Mouse (Mus musculus): ENCODE measurements around the gene Igfn1. TPM values are rescaled to one million over a fixed set of nuclear protein-coding genes. Genes with fewer than 3 reads are reported as not detected.
A peak's percentile ranks its signal among the peaks of the same experiment; 100 is the strongest.

Gene Igfn1
- polyA plus RNA-seq, 1 experiment, result 7.1 TPM

GRCm38 (mm10) chr1:136014796-136015502, 8.8 kb upstream of the Igfn1 start:
- no peak overlapping the region for H3ac ChIP-seq (ENCODE audit: control insufficient read depth, insufficient read length)
- no peaks in the 10 kb centered on the region for H3K79me2 ChIP-seq (ENCODE audit: control insufficient read depth, insufficient read depth)
- H3K4me2 ChIP-seq (ENCODE audit: low read depth), result no peak overlapping the region
- H3K4me3 ChIP-seq, result no peak overlapping the region
- no peaks in the 10 kb centered on the region for H3K27me3 ChIP-seq (ENCODE audit: control insufficient read depth, insufficient read depth, insufficient read length)
- no peaks in the 10 kb centered on the region for H3K36me3 ChIP-seq (ENCODE audit: control insufficient read depth, insufficient read depth)
- TF ChIP-seq TCF12 (IDR thresholded peaks at IDR 0.05; ENCODE audit: insufficient read depth, poor library complexity, severe bottlenecking) (no peak), USF1 (IDR thresholded peaks at IDR 0.05; ENCODE audit: low read depth) (no peak)

GRCm38 (mm10) chr1:136013513-136013912, 7.4 kb upstream of the Igfn1 start:
- no peak for TF ChIP-seq POLR2AphosphoS2 (IDR thresholded peaks at IDR 0.05; ENCODE audit: insufficient read length, low read depth)
- no peak for TF ChIP-seq MYOG (IDR thresholded peaks at IDR 0.05; ENCODE audit: control insufficient read depth in 1 of 3, insufficient read depth in 1 of 3, insufficient read length in 2 of 3, low read depth in 2 of 3)
- no peak for TF ChIP-seq MAX (IDR thresholded peaks at IDR 0.05; ENCODE audit: low read depth)
- no peak for TF ChIP-seq REST (IDR thresholded peaks at IDR 0.05; ENCODE audit: insufficient read depth, insufficient read length)
- TF ChIP-seq SRF (IDR thresholded peaks at IDR 0.05; ENCODE audit: control insufficient read depth, insufficient read length, low read depth), result no peak
- no peak for TF ChIP-seq POLR2A (IDR thresholded peaks at IDR 0.05; ENCODE audit: insufficient read length, low read depth)
- no peak for TF ChIP-seq MYOD1 (IDR thresholded peaks at IDR 0.05; ENCODE audit: control insufficient read depth in 1 of 3, insufficient read length in 2 of 3, low read depth in 2 of 3)
- TF ChIP-seq USF1 (IDR thresholded peaks at IDR 0.05; ENCODE audit: low read depth), result no peak
- no peak for TF ChIP-seq E2F4 (IDR thresholded peaks at IDR 0.05; ENCODE audit: insufficient read depth)
- no peak for TF ChIP-seq TCF12 (IDR thresholded peaks at IDR 0.05; ENCODE audit: insufficient read depth, poor library complexity, severe bottlenecking)
- no peak for TF ChIP-seq TCF3 (IDR thresholded peaks at IDR 0.05; ENCODE audit: insufficient read length, low read depth)
- no peak for TF ChIP-seq CEBPB (IDR thresholded peaks at IDR 0.05; ENCODE audit: insufficient read depth, poor library complexity, severe bottlenecking)
- no peak overlapping the region for H3K4me3 ChIP-seq

GRCm38 (mm10) chr1:136010247-136010646, 4.1 kb upstream of the Igfn1 start:
- Histone ChIP-seq H3K27me3 (ENCODE audit: control insufficient read depth, insufficient read depth, insufficient read length) (no peaks in the 10 kb centered on the region), H3K4me2 (ENCODE audit: low read depth) (no peak overlapping the region), H3ac (ENCODE audit: control insufficient read depth, insufficient read length) (no peak overlapping the region), H3K36me3 (ENCODE audit: control insufficient read depth, insufficient read depth) (no peaks in the 10 kb centered on the region), H3K79me2 (ENCODE audit: control insufficient read depth, insufficient read depth) (no peaks in the 10 kb centered on the region), H3K4me3 (no peak overlapping the region)
- TF ChIP-seq MYOD1 (IDR thresholded peaks at IDR 0.05; ENCODE audit: control insufficient read depth in 1 of 3, insufficient read length in 2 of 3, low read depth in 2 of 3) (peak in 1 of 3 experiments; percentile 18), CEBPB (IDR thresholded peaks at IDR 0.05; ENCODE audit: insufficient read depth, poor library complexity, severe bottlenecking) (no peak)

More at GRCm38 (mm10) chr1:136013513-136013912, 7.4 kb upstream of the Igfn1 start:
- H3K4me2 ChIP-seq (ENCODE audit: low read depth), result no peak overlapping the region
- no peaks in the 10 kb centered on the region for H3K36me3 ChIP-seq (ENCODE audit: control insufficient read depth, insufficient read depth)
- no peaks in the 10 kb centered on the region for H3K27me3 ChIP-seq (ENCODE audit: control insufficient read depth, insufficient read depth, insufficient read length)
- no peak overlapping the region for H3ac ChIP-seq (ENCODE audit: control insufficient read depth, insufficient read length)
- H3K79me2 ChIP-seq (ENCODE audit: control insufficient read depth, insufficient read depth), result no peaks in the 10 kb centered on the region

- no peaks in the 10 kb centered on the region for H3K36me3 ChIP-seq (ENCODE audit: control insufficient read depth, insufficient read depth)
- H3K79me2 ChIP-seq (ENCODE audit: control insufficient read depth, insufficient read depth), result no peaks in the 10 kb centered on the region
- TF ChIP-seq USF1 (IDR thresholded peaks at IDR 0.05; ENCODE audit: low read depth), result peak; percentile 56
- TF ChIP-seq TCF12 (IDR thresholded peaks at IDR 0.05; ENCODE audit: insufficient read depth, poor library complexity, severe bottlenecking), result no peak
- H3K4me3 ChIP-seq, result peak overlapping the region; percentile 26
- no peak overlapping the region for H3ac ChIP-seq (ENCODE audit: control insufficient read depth, insufficient read length)
- H3K4me2 ChIP-seq (ENCODE audit: low read depth), result peak overlapping the region; percentile 74
- H3K27me3 ChIP-seq (ENCODE audit: control insufficient read depth, insufficient read depth, insufficient read length), result no peaks in the 10 kb centered on the region
Observed at GRCm38 (mm10) chr1:136008159-136008533, 2.0 kb upstream of the Igfn1 start.

GRCm38 (mm10) chr1:136007211-136008158, 1.3 kb upstream of the Igfn1 start, which contains the start of gene Tmem9:
Gene Tmem9, plus strand, starts transcription at chr1:136008150.
- H3ac ChIP-seq (ENCODE audit: control insufficient read depth, insufficient read length), result no peak within 1 kb of the TSS
- no peaks in the 10 kb centered on the region for H3K27me3 ChIP-seq (ENCODE audit: control insufficient read depth, insufficient read depth, insufficient read length)
- H3K4me3 ChIP-seq, result peak within 1 kb of the TSS; percentile 26
- no peaks in the 10 kb centered on the region for H3K36me3 ChIP-seq (ENCODE audit: control insufficient read depth, insufficient read depth)
- peak within 1 kb of the TSS; percentile 74 for H3K4me2 ChIP-seq (ENCODE audit: low read depth)
- TF ChIP-seq MYOD1 (IDR thresholded peaks at IDR 0.05; ENCODE audit: control insufficient read depth in 1 of 3, insufficient read length in 2 of 3, low read depth in 2 of 3), result peak; percentile 74 to 89 (median 79)
- no peak for TF ChIP-seq POLR2AphosphoS2 (IDR thresholded peaks at IDR 0.05; ENCODE audit: insufficient read length, low read depth)
- peak; percentile 68 for TF ChIP-seq SRF (IDR thresholded peaks at IDR 0.05; ENCODE audit: control insufficient read depth, insufficient read length, low read depth)
- TF ChIP-seq TCF3 (IDR thresholded peaks at IDR 0.05; ENCODE audit: insufficient read length, low read depth), result no peak
- peak in 2 of 3 experiments; percentile 73 to 85 for TF ChIP-seq MYOG (IDR thresholded peaks at IDR 0.05; ENCODE audit: control insufficient read depth in 1 of 3, insufficient read depth in 1 of 3, insufficient read length in 2 of 3, low read depth in 2 of 3)
- TF ChIP-seq POLR2A (IDR thresholded peaks at IDR 0.05; ENCODE audit: insufficient read length, low read depth), result no peak
- TF ChIP-seq USF1 (IDR thresholded peaks at IDR 0.05; ENCODE audit: low read depth), result no peak
- TF ChIP-seq REST (IDR thresholded peaks at IDR 0.05; ENCODE audit: insufficient read depth, insufficient read length), result no peak
- TF ChIP-seq TCF12 (IDR thresholded peaks at IDR 0.05; ENCODE audit: insufficient read depth, poor library complexity, severe bottlenecking), result peak; percentile 82
- no peak for TF ChIP-seq CEBPB (IDR thresholded peaks at IDR 0.05; ENCODE audit: insufficient read depth, poor library complexity, severe bottlenecking)
- no peak for TF ChIP-seq E2F4 (IDR thresholded peaks at IDR 0.05; ENCODE audit: insufficient read depth)
- no peak for TF ChIP-seq MAX (IDR thresholded peaks at IDR 0.05; ENCODE audit: low read depth)
- H3K79me2 ChIP-seq (ENCODE audit: control insufficient read depth, insufficient read depth), result no peaks in the 10 kb centered on the region
